Mouse (Mus musculus) myocyte (in vitro differentiated cells): ENCODE measurements around the gene Hhatl.

Source experiments
- CEBPB ChIP-seq: IDR thresholded peaks from 2 replicates; pipeline ENCODE4 v1.6.1; 2011; ENCODE audit warnings: mild to moderate bottlenecking, moderate library complexity; ENCODE audit not compliant: poor library complexity, insufficient read depth, severe bottlenecking
- E2F4 ChIP-seq: IDR thresholded peaks from one replicate; pipeline ENCODE4 v1.6.1; 2011; ENCODE audit warnings: mild to moderate bottlenecking, control low read depth, moderate library complexity; ENCODE audit not compliant: insufficient read depth
- MAX ChIP-seq: IDR thresholded peaks from one replicate; pipeline ENCODE4 v1.6.1; 2011; ENCODE audit warnings: low read depth, mild to moderate bottlenecking, control low read depth
- MYOD1 ChIP-seq, 3 experiments: IDR thresholded peaks; one replicate each; pipeline ENCODE4 v1.6.1; 2011; ENCODE audit warnings: control low read depth in 2 of 3, low read depth in 2 of 3, mild to moderate bottlenecking in 2 of 3, moderate library complexity in 1 of 3; ENCODE audit not compliant: insufficient read length in 2 of 3, control insufficient read depth in 1 of 3
- MYOG ChIP-seq, 3 experiments: IDR thresholded peaks; one replicate each; pipeline ENCODE4 v1.6.1; 2011; ENCODE audit warnings: control low read depth in 2 of 3, low read depth in 2 of 3, mild to moderate bottlenecking in 2 of 3; ENCODE audit not compliant: insufficient read length in 2 of 3, control insufficient read depth in 1 of 3, insufficient read depth in 1 of 3
- POLR2A ChIP-seq: IDR thresholded peaks from one replicate; pipeline ENCODE4 v1.6.1; 2011; ENCODE audit warnings: low read depth, mild to moderate bottlenecking, control low read depth, moderate library complexity; ENCODE audit not compliant: insufficient read length
- POLR2AphosphoS2 ChIP-seq: IDR thresholded peaks from one replicate; pipeline ENCODE4 v1.6.1; 2011; ENCODE audit warnings: low read depth, control low read depth; ENCODE audit not compliant: insufficient read length
- REST ChIP-seq: IDR thresholded peaks from one replicate; pipeline ENCODE4 v1.6.1; 2011; ENCODE audit warnings: mild to moderate bottlenecking, control low read depth, moderate library complexity; ENCODE audit not compliant: insufficient read depth, insufficient read length
- SRF ChIP-seq: IDR thresholded peaks from one replicate; pipeline ENCODE4 v1.6.1; 2011; ENCODE audit warnings: low read depth; ENCODE audit not compliant: control insufficient read depth, insufficient read length
- TCF12 ChIP-seq: IDR thresholded peaks from one replicate; pipeline ENCODE4 v1.6.1; 2011; ENCODE audit warnings: mild to moderate bottlenecking, control low read depth; ENCODE audit not compliant: poor library complexity, insufficient read depth, severe bottlenecking
- USF1 ChIP-seq: IDR thresholded peaks from one replicate; pipeline ENCODE4 v1.6.1; 2011; ENCODE audit warnings: low read depth, mild to moderate bottlenecking, control low read depth, moderate library complexity

DNA sequence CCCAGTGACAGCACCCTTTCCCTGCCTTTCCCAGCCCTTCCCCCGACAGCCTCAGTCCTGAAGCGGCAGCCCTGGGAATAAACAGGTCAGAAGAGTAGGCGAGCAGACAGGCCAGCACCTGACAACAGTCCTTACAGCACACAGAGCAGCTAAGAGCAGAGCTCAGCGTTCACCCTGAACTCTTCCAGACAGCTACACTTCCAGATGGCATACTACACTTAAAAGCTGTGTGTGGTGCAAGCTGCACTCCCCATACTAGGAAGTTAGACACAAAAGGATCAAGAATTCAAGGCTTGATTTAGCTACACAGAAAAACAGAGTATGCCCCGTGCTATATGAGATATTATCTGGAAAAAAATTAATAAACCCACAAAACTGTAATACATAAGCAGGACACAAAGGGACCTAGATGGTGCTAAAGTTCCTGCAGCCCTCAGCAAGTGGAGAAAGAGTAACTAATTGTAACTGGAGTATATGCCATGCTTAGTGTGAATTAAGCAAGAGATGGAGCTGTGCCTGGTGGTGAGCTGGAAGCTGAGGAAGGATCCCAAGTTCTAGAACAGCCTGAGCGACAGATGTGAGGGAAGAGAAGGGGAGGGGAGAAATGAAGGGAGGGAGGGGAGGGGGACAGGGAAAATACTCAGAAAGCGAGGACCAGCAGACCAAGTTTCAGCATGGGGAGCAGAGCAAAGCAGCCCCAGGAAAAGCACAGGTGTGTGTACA is 37.1 kb upstream of the Hhatl start:
- no peak for TF ChIP-seq POLR2AphosphoS2
- no peak for TF ChIP-seq E2F4
- no peak for TF ChIP-seq MYOG (IDR thresholded peaks at IDR 0.05; ENCODE audit: control insufficient read depth in 1 of 3, insufficient read depth in 1 of 3, insufficient read length in 2 of 3, low read depth in 2 of 3)
- no peak for TF ChIP-seq CEBPB
- TF ChIP-seq USF1, result no peak
- no peak for TF ChIP-seq POLR2A
- TF ChIP-seq SRF, result no peak
- no peak for TF ChIP-seq MYOD1 (IDR thresholded peaks at IDR 0.05; ENCODE audit: control insufficient read depth in 1 of 3, insufficient read length in 2 of 3, low read depth in 2 of 3)
- no peak for TF ChIP-seq REST
- TF ChIP-seq MAX, result no peak
- TF ChIP-seq TCF12, result no peak
